Mouse (Mus musculus) mouse embryonic stem cell (cell line): Measurements from ENCODE around the gene Fat2.

Source experiments
- in situ Hi-C, 2 experiments: fragments of 300-500 bp; cut with MboI; formaldehyde crosslinking; loops; 1 replicate in 1 of 2; 3 replicates in 1 of 2; pipeline ENCODE4 v1.14.3; 2019 to 2020; ENCODE audit warnings: low sequenced_read_pairs in 2 of 2, low pct_unique_long_range_greater_than_20kb in 1 of 2, mixed read lengths in 1 of 2; ENCODE audit not compliant: unreplicated experiment in 1 of 2

The Fat2 gene

GRCm38 (mm10) chr11:55265647-55266046 is 70.7 kb downstream of the Fat2 start:
- in situ Hi-C loops, result no loop called here

- in situ Hi-C loops, result no loop called here
Measured at GRCm38 (mm10) chr11:55264318-55264717, 72.0 kb downstream of the Fat2 start.

GRCm38 (mm10) chr11:55262000-55262399 is 74.4 kb downstream of the Fat2 start:
- in situ Hi-C loops, result no loop called here

DNA sequence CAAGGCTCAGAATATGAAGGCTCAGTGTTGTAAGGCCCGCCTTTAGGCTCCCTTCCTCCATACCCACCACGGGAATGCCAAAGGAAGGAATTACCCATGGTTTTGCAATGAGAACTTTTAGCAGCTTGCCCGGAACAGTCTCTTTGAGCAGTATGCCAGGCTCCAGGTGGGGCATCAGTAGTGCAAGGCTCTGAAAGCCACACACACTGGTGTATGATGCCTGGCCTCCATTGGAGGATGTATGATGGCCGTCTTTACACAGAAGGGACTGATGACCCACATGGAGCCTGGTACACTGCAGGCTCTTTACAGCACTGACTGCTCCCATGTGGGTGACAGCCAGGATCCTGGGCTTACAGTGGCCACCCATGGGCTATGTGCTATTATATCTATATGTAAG is 75.3 kb downstream of the Fat2 start:
- in situ Hi-C loops, result no loop called here

GRCm38 (mm10) chr11:55253391-55253790 is 83.0 kb downstream of the Fat2 start:
- in situ Hi-C loops, result no loop called here

GRCm38 (mm10) chr11:55250527-55250926 is 85.8 kb downstream of the Fat2 start:
- in situ Hi-C loops, result no loop called here

- in situ Hi-C loops, result no loop called here
Measured at GRCm38 (mm10) chr11:55240556-55240955, 95.8 kb downstream of the Fat2 start.

DNA sequence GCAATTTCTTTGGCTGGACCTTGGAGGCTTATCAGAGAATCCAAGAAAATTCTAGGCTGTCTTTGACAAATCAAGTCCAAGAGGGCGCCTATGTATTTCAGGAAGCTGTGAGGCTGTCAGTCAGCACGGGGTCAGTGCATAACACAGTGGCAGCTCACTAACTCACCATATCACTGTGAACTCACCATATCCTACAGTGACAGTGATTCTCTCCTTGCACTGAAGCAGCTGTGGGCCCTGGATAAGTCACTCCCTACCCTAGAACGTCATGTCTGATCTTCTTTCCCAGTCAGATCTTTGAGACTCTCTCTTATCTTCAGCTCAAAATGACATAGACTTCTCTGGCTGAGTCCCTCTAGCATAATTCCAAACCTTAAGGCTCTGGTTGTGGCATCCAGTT is 96.9 kb downstream of the Fat2 start:
- in situ Hi-C loops, result no loop called here

DNA sequence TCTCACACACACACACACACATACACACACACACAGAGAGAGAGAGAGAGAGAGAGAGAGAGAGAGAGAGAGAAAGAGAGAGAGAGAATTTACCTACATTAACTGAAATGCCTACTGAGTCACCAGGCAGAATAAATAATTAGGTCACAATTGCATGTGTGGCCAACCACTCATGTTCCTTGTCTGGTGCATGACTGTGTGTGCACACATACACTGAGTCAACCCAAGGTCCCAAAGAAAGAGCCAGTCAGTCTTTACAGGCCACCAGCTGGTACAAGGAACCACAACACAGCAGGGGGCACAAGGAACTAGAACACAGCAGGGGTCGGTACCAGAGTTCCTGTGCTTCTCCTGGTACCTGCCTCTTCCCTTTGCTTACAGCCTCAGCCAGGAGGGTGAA is 99.5 kb downstream of the Fat2 start:
- in situ Hi-C loops, result no loop called here

DNA sequence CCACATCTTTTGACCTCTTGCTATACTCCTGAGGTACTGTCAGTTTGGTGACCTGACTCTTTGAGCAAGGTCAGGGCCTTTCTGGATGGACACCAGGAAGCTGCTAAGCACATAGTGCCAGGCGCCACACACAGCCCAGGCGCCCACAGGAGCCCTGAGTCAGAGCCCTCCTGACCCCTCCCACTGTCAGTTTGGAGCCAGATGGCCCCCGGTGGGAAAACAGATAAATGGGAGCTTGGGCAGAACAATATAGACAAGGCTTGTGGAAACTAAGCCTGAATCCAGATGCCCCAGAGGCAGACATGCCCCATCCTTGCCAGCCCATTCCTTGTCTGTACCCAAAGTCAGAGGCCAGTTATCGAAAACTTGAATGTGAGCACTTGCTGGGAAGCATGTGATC is 101.6 kb downstream of the Fat2 start:
- in situ Hi-C loops, result no loop called here

DNA sequence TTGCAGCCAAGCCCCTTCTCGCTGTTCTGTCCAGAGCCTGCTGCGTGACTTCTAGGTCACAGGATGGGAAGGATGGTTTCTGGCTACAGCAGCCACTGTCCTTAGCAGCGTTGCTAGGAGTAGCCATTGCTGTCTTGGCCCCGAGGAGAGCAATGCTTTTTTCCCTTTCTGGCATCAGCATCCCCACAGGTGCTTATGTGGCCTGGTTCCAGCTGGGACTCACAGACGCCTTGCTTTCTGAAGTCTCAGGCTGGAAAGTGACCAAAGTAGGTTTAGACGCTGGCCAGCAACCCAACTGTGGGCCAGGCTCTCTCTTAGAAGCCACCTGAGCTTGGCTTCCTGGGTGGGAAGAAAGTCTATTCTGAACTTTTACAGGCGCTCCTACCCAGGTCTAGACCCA is 102.1 kb downstream of the Fat2 start:
- in situ Hi-C loops, result no loop called here

DNA sequence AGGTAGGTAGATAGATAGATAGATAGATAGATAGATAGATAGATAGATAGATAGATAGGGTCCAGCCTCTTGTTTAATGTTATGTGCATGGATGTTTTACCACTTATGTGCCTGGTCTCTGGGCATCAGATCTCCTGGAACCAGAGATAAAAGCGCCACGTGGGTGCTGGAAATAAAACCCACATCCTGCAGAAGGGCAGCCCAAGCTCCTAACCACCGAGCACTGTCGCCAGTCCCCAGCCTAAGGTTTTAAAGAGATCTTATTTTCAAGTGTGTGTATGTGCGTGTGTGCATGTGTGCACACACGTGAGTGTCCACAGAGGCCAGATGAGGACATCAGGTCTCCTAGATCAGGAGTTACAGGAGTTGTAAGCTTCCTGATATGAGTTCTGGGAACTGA is 105.3 kb downstream of the Fat2 start:
- in situ Hi-C loops, result no loop called here

DNA sequence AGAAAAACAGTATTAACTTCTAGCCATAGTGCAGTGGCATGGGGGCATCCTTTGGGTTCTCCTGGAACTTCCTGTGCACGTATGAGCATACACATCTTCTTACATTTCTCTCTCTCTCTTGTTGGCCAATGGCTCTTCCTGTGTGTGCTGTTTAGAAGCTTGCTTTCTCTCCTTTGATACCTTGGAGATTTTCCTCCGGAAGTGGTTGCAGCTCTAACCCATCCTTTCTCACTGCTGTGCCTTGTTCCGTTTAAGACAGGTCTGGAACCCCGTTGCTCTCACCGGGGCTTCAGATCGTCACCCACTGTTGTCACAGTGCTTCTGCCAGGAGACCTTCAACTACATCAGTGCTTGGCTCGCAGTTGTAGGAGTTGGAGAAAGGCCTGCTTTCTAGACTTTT is 115.1 kb downstream of the Fat2 start:
- in situ Hi-C loops, result no loop called here

GRCm38 (mm10) chr11:55218473-55218872 is 117.9 kb downstream of the Fat2 start:
- in situ Hi-C loops, result loop anchor here in 1 of 2 experiments (10.0 kb wide), 1 partner anchor 66 kb away; no protein-coding TSS in a partner anchor

DNA sequence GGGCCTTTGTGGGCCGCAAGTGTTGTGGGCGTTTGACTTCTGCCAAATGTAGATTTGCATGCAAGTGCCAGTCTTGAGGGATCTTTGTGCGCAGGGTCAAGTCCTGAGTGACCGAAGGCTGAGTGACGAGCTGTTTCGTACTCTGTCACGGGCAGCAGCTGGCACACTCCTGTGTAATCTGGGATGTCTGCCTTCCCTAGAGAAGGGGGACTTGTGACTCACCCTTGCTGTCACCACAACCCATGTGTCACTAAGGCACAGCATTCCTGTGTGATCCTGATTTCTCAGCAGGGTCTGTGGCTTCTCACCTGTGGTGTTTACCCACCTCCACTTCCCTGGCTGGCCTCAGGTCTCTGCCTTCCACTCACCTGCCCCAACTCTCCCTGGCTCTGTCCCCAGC is 118.5 kb downstream of the Fat2 start:
- in situ Hi-C loops, result loop anchor here in 1 of 2 experiments (10.0 kb wide), 1 partner anchor 67 kb away; no protein-coding TSS in a partner anchor

DNA sequence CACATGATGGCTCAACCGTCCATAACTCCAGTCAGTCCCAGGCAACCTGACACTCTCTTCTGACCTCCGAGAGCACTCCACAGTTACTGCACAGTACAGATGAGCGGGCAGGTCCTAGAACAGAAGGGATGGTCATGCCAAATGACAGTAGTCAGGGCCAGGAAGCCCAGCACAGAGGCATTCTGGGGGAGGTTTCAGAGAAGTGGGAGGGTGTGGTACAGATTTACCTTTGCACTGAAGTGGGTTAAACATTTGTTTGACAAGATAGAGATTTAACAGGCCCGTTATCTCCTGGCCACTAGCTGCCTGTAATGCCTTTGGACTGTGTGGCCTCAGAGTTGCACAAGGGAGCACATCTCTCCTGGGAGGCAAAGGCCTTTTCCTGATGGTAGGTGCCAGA is 118.9 kb downstream of the Fat2 start:
- in situ Hi-C loops, result loop anchor here in 1 of 2 experiments (10.0 kb wide), 1 partner anchor 67 kb away; no protein-coding TSS in a partner anchor

DNA sequence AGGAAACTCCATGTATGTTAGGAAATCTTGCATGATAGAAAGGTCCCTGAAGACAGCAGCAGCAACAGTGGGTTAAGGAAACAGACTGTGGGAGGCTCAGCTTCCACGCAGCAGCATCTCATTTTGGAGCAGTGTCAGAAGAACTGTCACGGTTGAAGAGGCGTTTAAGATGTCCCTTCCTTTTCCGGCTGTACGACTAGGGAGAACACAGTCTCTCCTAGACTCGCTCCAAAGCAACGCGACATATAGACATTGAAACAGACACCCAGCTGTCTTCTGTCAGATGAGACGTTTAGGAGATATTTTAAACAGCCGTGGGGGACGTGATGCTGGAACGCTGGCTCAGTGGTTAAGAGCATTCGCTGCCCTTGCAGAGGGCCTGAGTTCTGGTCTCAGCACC is 119.5 kb downstream of the Fat2 start:
- in situ Hi-C loops, result loop anchor here in 1 of 2 experiments (10.0 kb wide), 1 partner anchor 68 kb away; no protein-coding TSS in a partner anchor

- in situ Hi-C loops, result loop anchor here in 1 of 2 experiments (10.0 kb wide), 1 partner anchor 69 kb away; no protein-coding TSS in a partner anchor
Measured at GRCm38 (mm10) chr11:55216061-55216460, 120.3 kb downstream of the Fat2 start.

DNA sequence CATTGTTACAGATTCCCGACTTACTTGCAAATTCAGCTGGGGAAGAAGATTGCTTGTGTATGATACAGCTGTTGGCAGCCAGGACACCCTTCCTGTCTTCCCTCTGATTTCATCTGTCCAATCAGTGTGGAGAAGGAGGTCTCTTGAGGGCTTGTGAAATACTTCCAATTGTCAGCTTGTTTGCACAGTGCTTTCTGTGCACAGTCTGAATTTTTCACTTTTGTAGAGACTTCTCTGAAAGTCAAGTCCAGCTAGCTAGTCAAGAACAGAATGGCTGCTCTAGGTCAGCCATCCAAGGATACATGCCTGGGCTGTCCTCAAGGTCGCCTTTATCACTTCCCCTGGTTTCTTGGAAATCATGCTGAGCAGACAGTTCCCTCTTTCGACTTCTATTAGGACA is 121.4 kb downstream of the Fat2 start:
- in situ Hi-C loops, result loop anchor here in 1 of 2 experiments (10.0 kb wide), 1 partner anchor 70 kb away; no protein-coding TSS in a partner anchor

GRCm38 (mm10) chr11:55214161-55214560 is 122.2 kb downstream of the Fat2 start:
- in situ Hi-C loops, result loop anchor here in 1 of 2 experiments (10.0 kb wide), 1 partner anchor 71 kb away; no protein-coding TSS in a partner anchor

DNA sequence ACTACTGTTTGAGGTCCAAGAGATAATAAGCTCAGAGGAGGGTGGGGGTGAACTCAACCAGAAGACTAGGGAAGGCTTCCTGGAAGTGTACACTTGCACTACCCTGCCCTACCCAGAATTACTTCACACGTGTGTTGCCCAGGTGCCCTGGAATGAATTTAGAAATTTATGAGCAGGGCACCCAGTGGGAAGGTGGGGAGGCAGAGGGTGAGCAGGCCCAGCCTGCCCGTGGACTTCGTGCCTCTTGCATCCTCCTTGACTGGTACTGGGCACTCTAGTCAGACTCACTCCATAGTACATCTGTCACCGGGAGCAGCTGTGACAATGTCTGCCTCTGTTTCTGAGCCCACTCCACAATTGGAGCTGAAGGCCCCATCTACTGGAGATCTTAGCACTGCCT is 122.8 kb downstream of the Fat2 start:
- in situ Hi-C loops, result loop anchor here in 1 of 2 experiments (10.0 kb wide), 1 partner anchor 71 kb away; no protein-coding TSS in a partner anchor
